Mouse (Mus musculus) heart, postnatal 25 days (tissue): ENCODE data around the gene Olfr318. TPM values are rescaled to one million over a fixed set of nuclear protein-coding genes. Genes with fewer than 3 reads are reported as not detected.
"Not testable (repeated sequence)": the region's sequence is repeated elsewhere in the genome, so short reads cannot be mapped to it uniquely, and the experiment has no call there.

Experiments used
- DNase-seq: peaks from one replicate; pipeline ENCODE4 v3.0.0; 2022; ENCODE audit warnings: low spot score
- intact Hi-C: fragments of 180-260 bp; cut with DNase I; formaldehyde crosslinking; loops from one replicate; pipeline ENCODE4 v1.15.1; 2025
- total RNA-seq, 2 experiments: library from RNA; stranded (reverse); gene quantifications; 2 replicates each; pipeline ENCODE4 v1.2.3; 2021

Olfr318 gene
- total RNA-seq, result not detected

- DNase-seq, result no peak
- intact Hi-C loops, result no loop called here
Observed at GRCm38 (mm10) chr11:58723914-58724313, at the start of gene Olfr318. Olfr318 (minus strand) TSS chr11:58724014.

GRCm38 (mm10) chr11:58772888-58773287 lies 49.1 kb upstream of the Olfr318 start, which contains the start of gene Olfr315:
Olfr315 (plus strand) TSS chr11:58773188.
- intact Hi-C loops, result no loop called here
- no peak for DNase-seq

- intact Hi-C loops, result no loop called here
- no peak for DNase-seq
Observed at GRCm38 (mm10) chr11:58752434-58752833, 28.6 kb upstream of the Olfr318 start, which contains the start of gene Olfr316. Olfr316 (plus strand) TSS chr11:58752734.

GRCm38 (mm10) chr11:58751096-58751495 lies 27.3 kb upstream of the Olfr318 start:
- intact Hi-C loops, DNase-seq: not testable (repeated sequence)

- intact Hi-C loops, result no loop called here
Observed at GRCm38 (mm10) chr11:58738792-58739262, 15.0 kb upstream of the Olfr318 start, which contains the start of gene Olfr317. Olfr317 (minus strand) TSS chr11:58739212.

GRCm38 (mm10) chr11:58733372-58733771 lies 9.6 kb upstream of the Olfr318 start:
- no peak for DNase-seq
- intact Hi-C loops, result no loop called here

More at GRCm38 (mm10) chr11:58738792-58739262, 15.0 kb upstream of the Olfr318 start, which contains the start of gene Olfr317:
- DNase-seq, result no peak

GRCm38 (mm10) chr11:58727896-58728650 lies 4.3 kb upstream of the Olfr318 start:
- DNase-seq, intact Hi-C loops: not testable (repeated sequence)

GRCm38 (mm10) chr11:58719701-58720100 lies 4.1 kb downstream of the Olfr318 start:
- intact Hi-C loops, result no loop called here
- no peak for DNase-seq

- DNase-seq, intact Hi-C loops: not testable (repeated sequence)
Observed at GRCm38 (mm10) chr11:58717723-58718122, 6.1 kb downstream of the Olfr318 start.

- intact Hi-C loops, result no loop called here
- no peak for DNase-seq
Observed at GRCm38 (mm10) chr11:58709086-58709485, 14.7 kb downstream of the Olfr318 start.

- DNase-seq, result no peak
Observed at GRCm38 (mm10) chr11:58698862-58699261, 25.0 kb downstream of the Olfr318 start, which contains the start of gene Olfr319. Olfr319 (plus strand) TSS chr11:58699162.

GRCm38 (mm10) chr11:58680799-58681198 lies 43.0 kb downstream of the Olfr318 start, which contains the start of gene Olfr320:
Olfr320 (plus strand) TSS chr11:58681099.
- DNase-seq, result no peak

More at GRCm38 (mm10) chr11:58698862-58699261, 25.0 kb downstream of the Olfr318 start, which contains the start of gene Olfr319:
- intact Hi-C loops, result no loop called here

GRCm38 (mm10) chr11:58671825-58672224 lies 52.0 kb downstream of the Olfr318 start:
- intact Hi-C loops, result no loop called here
- no peak for DNase-seq

More at GRCm38 (mm10) chr11:58680799-58681198, 43.0 kb downstream of the Olfr318 start, which contains the start of gene Olfr320:
- intact Hi-C loops, result no loop called here

GRCm38 (mm10) chr11:58669252-58669651 lies 54.6 kb downstream of the Olfr318 start:
- DNase-seq, result no peak
- intact Hi-C loops, result no loop called here

Other genes starting within 250 kb of the Olfr318 start
- gene Olfr332, start 231.5 kb downstream of the Olfr318 start, total RNA-seq, result not detected
- not detected for gene Olfr331, start 221.4 kb downstream of the Olfr318 start, total RNA-seq
- not detected for gene Olfr330, start 189.2 kb downstream of the Olfr318 start, total RNA-seq
- gene Olfr329-ps, start 177.6 kb downstream of the Olfr318 start, total RNA-seq, result not detected
- gene Olfr328, start 168.4 kb downstream of the Olfr318 start, total RNA-seq, result not detected
- not detected for gene Olfr224, start 153.5 kb downstream of the Olfr318 start, total RNA-seq
- not detected for gene Olfr325, start 146.3 kb downstream of the Olfr318 start, total RNA-seq
- gene Olfr324, start 128.9 kb downstream of the Olfr318 start, total RNA-seq, result not detected
- 10 to 100 TPM in 1 of 2 experiments, 1 to 10 TPM in 1; 8.1 to 18.7 TPM for gene 2210407C18Rik, start 107.9 kb downstream of the Olfr318 start, total RNA-seq
- not detected for gene Olfr323, start 93.5 kb downstream of the Olfr318 start, total RNA-seq
- under 1 TPM in 1 of 2 experiments, not detected in 1; 0.10 TPM for gene Trim58, start 83.5 kb downstream of the Olfr318 start, total RNA-seq
- gene Olfr322, start 65.2 kb downstream of the Olfr318 start, total RNA-seq, result not detected
- gene Olfr320, start 42.9 kb downstream of the Olfr318 start, total RNA-seq, result not detected
- not detected for gene Olfr319, start 24.9 kb downstream of the Olfr318 start, total RNA-seq
- not detected for gene Olfr317, start 15.2 kb upstream of the Olfr318 start, total RNA-seq
- not detected for gene Olfr316, start 28.7 kb upstream of the Olfr318 start, total RNA-seq
- gene Olfr315, start 49.2 kb upstream of the Olfr318 start, total RNA-seq, result not detected
- not detected for gene Olfr314, start 58.9 kb upstream of the Olfr318 start, total RNA-seq
- not detected for gene Fam183b, start 77.9 kb upstream of the Olfr318 start, total RNA-seq
- not detected for gene Olfr313, start 91.0 kb upstream of the Olfr318 start, total RNA-seq
- gene Olfr312, start 105.2 kb upstream of the Olfr318 start, total RNA-seq, result not detected
- not detected for gene Olfr311, start 115.2 kb upstream of the Olfr318 start, total RNA-seq
- 1 to 10 TPM; 2.1 to 2.3 TPM for gene Gm12258, start 123.1 kb upstream of the Olfr318 start, total RNA-seq
- gene 2810021J22Rik, start 143.2 kb upstream of the Olfr318 start, total RNA-seq, result 1 to 10 TPM; 1.4 to 2.3 TPM
- gene Zfp39, start 180.2 kb upstream of the Olfr318 start, total RNA-seq, result 1 to 10 TPM; 3.4 to 4.1 TPM
- not detected for gene Btnl10, start 193.9 kb upstream of the Olfr318 start, total RNA-seq
- gene Rnf187, start 214.9 kb upstream of the Olfr318 start, total RNA-seq, result 100 to 1,000 TPM; 163 to 167 TPM
- gene Hist3h2ba, start 224.9 kb upstream of the Olfr318 start, total RNA-seq, result 1 to 10 TPM; 1.8 to 2.3 TPM
- 10 to 100 TPM; 17.1 to 21.3 TPM for gene Hist3h2a, start 230.7 kb upstream of the Olfr318 start, total RNA-seq
- gene Trim17, start 230.7 kb upstream of the Olfr318 start, total RNA-seq, result under 1 TPM; 0.10 to 0.17 TPM